Mouse (Mus musculus): ENCODE results near the gene Hnrnpul2. TPM values are rescaled to one million over a fixed set of nuclear protein-coding genes. Genes with fewer than 3 reads are reported as not detected.
"Not testable (repeated sequence)": the region's sequence is repeated elsewhere in the genome, so short reads cannot be mapped to it uniquely, and the experiment has no call there.

The Hnrnpul2 gene
- total and polyA plus RNA-seq, 3 experiments = 17.8 to 81.6 (median 44.3) TPM

DNA sequence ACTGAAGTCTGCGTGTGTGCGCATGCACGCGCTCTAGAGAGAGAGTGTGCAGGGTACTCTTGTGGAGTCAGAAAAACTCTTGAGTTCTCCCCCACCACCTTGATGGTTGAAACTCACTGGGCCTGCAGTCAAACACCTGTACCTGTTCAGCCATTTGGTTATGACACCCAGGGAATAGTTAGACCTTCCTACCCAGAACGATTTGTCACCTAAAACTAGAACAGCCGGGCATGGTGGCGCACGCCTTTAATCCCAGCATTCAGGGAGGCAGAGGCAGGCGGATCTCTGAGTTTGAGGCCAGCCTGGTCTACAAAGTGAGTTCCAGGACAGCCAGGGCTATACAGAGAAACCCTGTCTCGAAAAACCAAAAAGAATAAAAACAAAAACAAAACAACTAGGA, 16.5 kb downstream of the Hnrnpul2 start:
- peaks cover 29 to 53% of the 10 kb centered on the region in 2 experiments for H3K36me3 ChIP-seq (replicated peaks in 1 of 2; ENCODE audit: control insufficient read depth in 1 of 2, insufficient read depth in 1 of 2, low read length in 1 of 2)
- H3K4me2 ChIP-seq (ENCODE audit: insufficient read depth, low read depth, poor library complexity, severe bottlenecking); H3K4me3 ChIP-seq (replicated peaks in 1 of 3; ENCODE audit: low read depth in 2 of 3, low read length in 2 of 3, poor library complexity in 1 of 3); H3K27me3 ChIP-seq (replicated peaks); DNase-seq (ENCODE audit: extremely low read depth); dilution Hi-C loops (cut with MboI; ENCODE audit: extremely low pct_ligation_motif_present, extremely low pct_unique_long_range_greater_than_20kb, low sequenced_read_pairs); H3K9ac ChIP-seq (ENCODE audit: insufficient read depth, low read depth); H3K27ac ChIP-seq (ENCODE audit: insufficient read depth, low read depth); H3K9me3 ChIP-seq (replicated peaks; ENCODE audit: low read length): not testable (repeated sequence)
- H3K4me1 ChIP-seq (ENCODE audit: control insufficient read depth in 1 of 2, insufficient read depth in 2 of 2) = peaks cover 9 to 42% of the 10 kb centered on the region in 2 experiments
- in situ Hi-C loops (cut with MboI; ENCODE audit: low pct_ligation_motif_present, low pct_unique_long_range_greater_than_20kb, low sequenced_read_pairs) = loop anchor here (25.0 kb wide), 1 partner anchor 1026 kb away; no protein-coding TSS in a partner anchor
- H3K79me2 ChIP-seq (replicated peaks; ENCODE audit: control insufficient read depth, extremely low read depth, insufficient read depth, poor library complexity, severe bottlenecking) = peaks cover 19% of the 10 kb centered on the region
- TF ChIP-seq ZMIZ1 (IDR thresholded peaks at IDR 0.05; ENCODE audit: low read depth, low read length) = 0 out of 2 replicates have a peak, but pooled peaks have one; percentile 0

DNA sequence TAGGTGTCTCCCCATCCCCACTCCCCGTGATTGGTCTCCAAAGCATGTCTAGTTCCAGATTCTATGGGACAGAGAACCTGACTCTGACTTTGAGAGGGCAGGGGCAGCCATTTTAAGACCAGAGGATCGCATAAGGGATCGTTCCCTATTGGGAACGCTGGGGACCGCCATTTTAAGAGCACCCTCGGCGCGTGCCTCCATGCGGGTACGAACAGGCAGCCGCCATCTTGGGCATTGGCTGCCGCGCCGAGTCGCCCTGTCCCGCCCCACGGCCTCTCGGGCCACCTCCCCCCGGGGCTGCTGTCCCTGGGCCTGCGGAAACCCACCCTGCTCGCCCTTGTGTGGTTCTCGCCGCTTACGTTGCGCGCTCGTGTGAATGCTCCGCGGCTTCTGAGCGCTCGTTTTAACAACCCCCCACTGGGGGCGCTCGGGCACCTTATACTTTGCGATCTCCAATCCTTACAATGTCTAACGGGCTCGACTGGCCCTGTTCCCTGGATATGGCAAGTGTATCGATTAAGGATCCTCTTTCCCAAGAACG, 17.5 kb downstream of the Hnrnpul2 start, which contains the start of gene Bscl2:
Bscl2 (plus strand) TSS at position 217 of the 541 bp plus-strand sequence.
- TF ChIP-seq PAX5 (IDR thresholded peaks at IDR 0.05; ENCODE audit: low read length) (no peak), MXI1 (IDR thresholded peaks at IDR 0.05; ENCODE audit: low read depth, low read length) (peak; percentile 55), UBTF (IDR thresholded peaks at IDR 0.05; ENCODE audit: low read depth, low read length) (peak; percentile 67; the same call in 1 of the 2 replicates), MAX (IDR thresholded peaks at IDR 0.05; ENCODE audit: low read length) (peak; percentile 87), RCOR1 (conservative IDR thresholded peaks at IDR 0.05; ENCODE audit: low read depth, low read length) (no peak; the same call in 1 of the 2 replicates), ZMIZ1 (IDR thresholded peaks at IDR 0.05; ENCODE audit: low read depth, low read length) (peak; percentile 57; the same call in 1 of the 2 replicates), ELF1 (IDR thresholded peaks at IDR 0.05; ENCODE audit: low read depth, low read length) (0 out of 2 replicates have a peak, but pooled peaks have one; percentile 17), KAT2A (IDR thresholded peaks at IDR 0.05; ENCODE audit: insufficient replicate concordance, low read length) (0 out of 2 replicates have a peak, but pooled peaks have one; percentile 35), MEF2A (IDR thresholded peaks at IDR 0.05; ENCODE audit: borderline replicate concordance, low read depth, low read length) (peak; percentile 12), MAZ (IDR thresholded peaks at IDR 0.05; ENCODE audit: low read depth, low read length) (no peak), USF1 (IDR thresholded peaks at IDR 0.05; ENCODE audit: low read depth, low read length) (no peak), NRF1 (IDR thresholded peaks at IDR 0.05; ENCODE audit: low read depth, low read length) (peak; percentile 79), MYC (IDR thresholded peaks at IDR 0.05; ENCODE audit: low read depth, low read length) (peak; percentile 93), HCFC1 (IDR thresholded peaks at IDR 0.05; ENCODE audit: low read depth, low read length) (peak; percentile 63), ZC3H11A (IDR thresholded peaks at IDR 0.05; ENCODE audit: low read depth, low read length) (peak; percentile 87), TCF12 (IDR thresholded peaks at IDR 0.05; ENCODE audit: low read depth, low read length) (peak; percentile 70), POLR2AphosphoS2 (IDR thresholded peaks at IDR 0.05; ENCODE audit: low read depth, low read length) (peak; percentile 70), NELFE (IDR thresholded peaks at IDR 0.05; ENCODE audit: low read depth, low read length) (peak; percentile 44; the same call in 1 of the 2 replicates), BHLHE40 (IDR thresholded peaks at IDR 0.05; ENCODE audit: low read depth, low read length) (peak; percentile 59), ETS1 (conservative IDR thresholded peaks at IDR 0.05; ENCODE audit: low read depth, low read length) (no peak), POLR2A (IDR thresholded peaks at IDR 0.05; ENCODE audit: low read depth, low read length) (peak; percentile 80), RAD21 (IDR thresholded peaks at IDR 0.05; ENCODE audit: low read depth, low read length) (peak; percentile 1; the same call in 1 of the 2 replicates), CTCF (conservative IDR thresholded peaks at IDR 0.05 in 1 of 2, IDR thresholded peaks at IDR 0.05 in 1 of 2; ENCODE audit: low read depth in 2 of 2, low read length in 2 of 2) (peak in 1 of 2 experiments; percentile 65; a peak in 2 of 4 replicates)
- H3K4me1 ChIP-seq (ENCODE audit: control insufficient read depth in 1 of 2, insufficient read depth in 2 of 2) = peaks cover 11 to 45% of the 10 kb centered on the region in 2 experiments

More for the DNA sequence above, 17.5 kb downstream of the Hnrnpul2 start, which contains the start of gene Bscl2:
- in situ Hi-C loops (cut with MboI; ENCODE audit: low pct_ligation_motif_present, low pct_unique_long_range_greater_than_20kb, low sequenced_read_pairs) (loop anchor here (25.0 kb wide), 1 partner anchor 1025 kb away; no protein-coding TSS in a partner anchor), dilution Hi-C loops (cut with MboI; ENCODE audit: extremely low pct_ligation_motif_present, extremely low pct_unique_long_range_greater_than_20kb, low sequenced_read_pairs) (no loop called here)
- H3K36me3 ChIP-seq (replicated peaks in 1 of 2; ENCODE audit: control insufficient read depth in 1 of 2, insufficient read depth in 1 of 2, low read length in 1 of 2) = peaks cover 20 to 53% of the 10 kb centered on the region in 2 experiments
- H3K9me3 ChIP-seq (replicated peaks; ENCODE audit: low read length) = no peaks in the 10 kb centered on the region
- H3K27ac ChIP-seq (ENCODE audit: insufficient read depth, low read depth) = peak within 1 kb of the TSS; percentile 92
- H3K4me3 ChIP-seq (replicated peaks in 1 of 3; ENCODE audit: low read depth in 2 of 3, low read length in 2 of 3, poor library complexity in 1 of 3) = peak within 1 kb of the TSS; percentile 56 to 65 (median 62)
- H3K9ac ChIP-seq (ENCODE audit: insufficient read depth, low read depth) = peak within 1 kb of the TSS; percentile 75
- no peaks in the 10 kb centered on the region for H3K27me3 ChIP-seq (replicated peaks)
- peaks cover 20% of the 10 kb centered on the region for H3K79me2 ChIP-seq (replicated peaks; ENCODE audit: control insufficient read depth, extremely low read depth, insufficient read depth, poor library complexity, severe bottlenecking)
- DNase-seq (ENCODE audit: extremely low read depth) = peak; percentile 72
- H3K4me2 ChIP-seq (ENCODE audit: insufficient read depth, low read depth, poor library complexity, severe bottlenecking) = peak within 1 kb of the TSS; percentile 96

Data from CH12.LX (cell line).